Mouse (Mus musculus): ENCODE results near the gene Nans. TPM values are rescaled to one million over a fixed set of nuclear protein-coding genes. Genes with fewer than 3 reads are reported as not detected.
A peak's percentile ranks its signal among the peaks of the same experiment; 100 is the strongest.

Nans gene
- total RNA-seq (2017), result 57.9 and 65.7 TPM in 2 replicates

- peak; percentile 85 for ATAC-seq (replicated peaks; ENCODE audit: low read depth, poor library complexity, severe bottlenecking)
Measured at GRCm38 (mm10) chr4:46489028-46489925, at the start of gene Nans. Gene Nans (plus strand): TSS chr4:46489248.

DNA sequence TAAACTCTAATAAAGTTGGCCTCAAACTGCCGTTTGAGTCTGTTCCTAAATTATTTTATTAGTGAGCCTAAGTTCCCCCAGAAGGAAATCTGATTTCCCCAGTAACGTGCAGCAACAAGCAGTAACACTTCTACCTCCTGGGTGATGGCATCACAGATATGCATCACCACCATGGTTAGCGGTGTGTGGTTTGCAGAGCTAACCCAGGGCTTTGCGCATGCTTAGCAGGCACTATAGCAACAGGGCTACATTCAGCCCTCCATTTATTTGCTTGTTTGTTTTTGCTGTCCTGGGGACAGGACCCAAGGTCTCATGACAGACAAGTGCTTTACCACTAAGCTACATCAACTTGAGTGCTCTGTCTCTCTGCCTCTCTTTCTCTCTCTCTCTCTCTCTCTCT lies 46.5 kb upstream of the Nans start:
- peak; percentile 92 for ATAC-seq (replicated peaks; ENCODE audit: low read depth, poor library complexity, severe bottlenecking)

GRCm38 (mm10) chr4:46445237-46445945 lies 43.7 kb upstream of the Nans start:
- ATAC-seq (replicated peaks; ENCODE audit: low read depth, poor library complexity, severe bottlenecking), result no peak

- ATAC-seq (replicated peaks; ENCODE audit: low read depth, poor library complexity, severe bottlenecking), result no peak
Measured at GRCm38 (mm10) chr4:46447461-46447860, 41.6 kb upstream of the Nans start.

- no peak for ATAC-seq (replicated peaks; ENCODE audit: low read depth, poor library complexity, severe bottlenecking)
Measured at GRCm38 (mm10) chr4:46448886-46449285, 40.2 kb upstream of the Nans start.

- ATAC-seq (replicated peaks; ENCODE audit: low read depth, poor library complexity, severe bottlenecking), result no peak
Measured at GRCm38 (mm10) chr4:46450020-46450518, 39.0 kb upstream of the Nans start.

DNA sequence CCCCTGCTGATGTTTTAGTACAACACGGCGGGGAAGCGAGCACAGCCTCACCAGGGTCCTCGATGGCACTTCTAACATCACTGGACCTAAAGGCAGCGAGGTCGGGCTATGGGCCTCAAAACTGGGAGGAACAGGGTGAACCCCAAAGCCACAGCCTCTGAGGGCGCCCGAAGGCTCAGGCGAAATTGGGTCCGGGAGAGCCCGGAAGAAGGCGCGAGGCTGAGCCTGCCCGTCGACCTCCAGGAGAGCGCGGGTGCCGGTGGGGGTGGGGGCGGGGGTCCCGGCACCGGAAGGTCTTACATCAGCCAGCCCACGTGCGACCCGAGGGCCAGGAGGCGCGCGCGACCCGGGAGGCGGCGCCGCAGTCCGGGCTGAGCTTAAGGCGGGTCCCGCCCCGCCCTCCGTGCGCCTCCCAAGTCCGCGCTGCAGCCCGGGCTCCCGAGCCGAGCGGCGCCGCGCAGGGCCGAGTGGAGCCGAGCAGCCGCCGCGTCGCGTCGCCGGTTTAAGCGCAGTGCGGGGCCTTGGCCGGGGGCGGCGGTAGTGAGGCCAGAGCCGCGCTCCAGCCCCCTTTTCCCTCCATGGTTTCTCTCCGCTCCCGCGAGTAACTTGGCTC lies 38.4 kb upstream of the Nans start, which contains the start of gene Anp32b:
Gene Anp32b (plus strand): TSS at position 384 of the 613 bp plus-strand sequence.
- ATAC-seq (replicated peaks; ENCODE audit: low read depth, poor library complexity, severe bottlenecking), result peak; percentile 61

DNA sequence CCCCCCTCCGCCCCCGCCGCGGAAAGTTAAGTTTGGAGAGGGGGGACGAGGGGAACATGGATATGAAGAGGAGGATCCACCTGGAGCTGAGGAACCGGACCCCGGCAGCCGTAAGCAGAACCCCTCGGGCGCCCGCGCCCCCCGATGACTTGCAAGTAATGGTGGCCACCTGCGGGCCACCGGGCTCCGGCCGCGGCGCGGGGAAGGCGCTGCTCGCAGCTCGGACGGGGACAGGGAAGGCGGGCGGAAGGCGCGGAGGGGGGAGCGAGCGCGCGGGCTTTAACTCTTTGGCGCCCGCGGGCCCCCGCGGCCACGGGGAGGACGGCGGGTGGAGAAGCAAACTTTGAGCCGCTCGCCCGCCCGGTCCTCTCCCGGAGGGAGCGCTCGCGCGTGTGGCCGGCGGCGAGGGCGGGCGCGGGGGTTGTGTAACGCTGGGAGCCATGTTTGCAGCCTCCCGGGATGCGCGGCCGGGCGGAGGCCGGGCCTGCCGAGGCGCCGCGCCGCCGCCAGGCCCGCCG lies 37.7 kb upstream of the Nans start:
- ATAC-seq (replicated peaks; ENCODE audit: low read depth, poor library complexity, severe bottlenecking), result no peak

- no peak for ATAC-seq (replicated peaks; ENCODE audit: low read depth, poor library complexity, severe bottlenecking)
Measured at GRCm38 (mm10) chr4:46451758-46452480, 37.1 kb upstream of the Nans start.

DNA sequence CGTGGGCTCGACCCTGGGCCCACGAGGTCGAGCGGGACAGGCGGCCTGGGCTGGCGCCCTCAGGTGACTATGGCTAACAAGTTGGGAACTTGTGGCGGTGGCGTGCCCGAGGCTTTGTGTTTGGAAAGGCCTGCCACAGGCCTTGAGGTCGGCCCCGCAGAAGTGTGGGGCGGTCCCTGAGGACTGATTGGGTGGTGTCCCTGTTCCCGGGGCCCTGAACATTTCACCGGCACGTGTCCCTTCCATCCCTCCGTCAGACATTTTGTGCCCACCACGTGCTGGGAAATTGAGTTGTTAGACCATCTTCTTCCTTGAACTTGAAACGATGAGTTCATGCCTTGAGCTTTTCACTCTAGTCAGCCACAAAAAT lies 36.6 kb upstream of the Nans start:
- peak; percentile 41 for ATAC-seq (replicated peaks; ENCODE audit: low read depth, poor library complexity, severe bottlenecking)

- ATAC-seq (replicated peaks; ENCODE audit: low read depth, poor library complexity, severe bottlenecking), result no peak
Measured at GRCm38 (mm10) chr4:46452855-46453719, 36.0 kb upstream of the Nans start.

DNA sequence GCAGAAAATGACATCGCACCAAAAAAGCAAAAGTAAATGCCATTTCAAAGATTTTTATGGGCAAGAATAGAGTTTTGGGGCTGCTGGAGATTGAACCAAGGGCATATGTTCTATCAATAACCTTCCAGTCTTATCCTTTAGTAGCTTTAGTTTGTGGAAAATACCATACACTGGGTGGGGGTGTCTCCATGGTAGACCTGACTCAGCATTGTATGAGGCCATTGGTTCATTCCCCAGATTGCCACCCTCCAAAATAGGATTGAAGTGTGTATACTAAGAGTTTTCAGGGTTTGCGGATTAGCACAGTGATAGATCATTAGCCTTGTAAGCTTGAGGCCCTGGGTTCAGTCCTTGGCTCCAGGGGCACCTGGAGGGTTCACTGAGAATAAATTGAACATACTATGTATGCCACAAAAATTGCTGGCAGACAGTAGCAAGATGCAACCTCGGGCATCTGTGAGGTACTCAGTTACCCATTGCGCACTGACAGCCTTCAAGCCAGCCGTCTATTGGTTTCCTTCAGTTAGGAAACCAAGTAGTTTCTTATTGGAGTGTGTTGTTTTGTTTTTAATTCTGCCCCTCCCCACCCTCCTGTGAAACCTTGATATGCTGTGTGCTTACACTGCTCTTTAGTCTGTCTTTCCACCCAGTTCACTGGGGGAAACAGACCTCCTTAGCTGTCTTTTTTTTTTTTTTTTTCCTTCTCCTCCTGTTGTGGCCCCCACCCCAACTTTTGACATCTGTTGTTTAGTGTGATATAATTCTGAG lies 34.8 kb upstream of the Nans start:
- ATAC-seq (replicated peaks; ENCODE audit: low read depth, poor library complexity, severe bottlenecking), result 0 out of 2 replicates have a peak, but pooled peaks have one; percentile 4

GRCm38 (mm10) chr4:46456762-46457161 lies 32.3 kb upstream of the Nans start:
- ATAC-seq (replicated peaks; ENCODE audit: low read depth, poor library complexity, severe bottlenecking), result no peak

- no peak for ATAC-seq (replicated peaks; ENCODE audit: low read depth, poor library complexity, severe bottlenecking)
Measured at GRCm38 (mm10) chr4:46457186-46457585, 31.9 kb upstream of the Nans start.

DNA sequence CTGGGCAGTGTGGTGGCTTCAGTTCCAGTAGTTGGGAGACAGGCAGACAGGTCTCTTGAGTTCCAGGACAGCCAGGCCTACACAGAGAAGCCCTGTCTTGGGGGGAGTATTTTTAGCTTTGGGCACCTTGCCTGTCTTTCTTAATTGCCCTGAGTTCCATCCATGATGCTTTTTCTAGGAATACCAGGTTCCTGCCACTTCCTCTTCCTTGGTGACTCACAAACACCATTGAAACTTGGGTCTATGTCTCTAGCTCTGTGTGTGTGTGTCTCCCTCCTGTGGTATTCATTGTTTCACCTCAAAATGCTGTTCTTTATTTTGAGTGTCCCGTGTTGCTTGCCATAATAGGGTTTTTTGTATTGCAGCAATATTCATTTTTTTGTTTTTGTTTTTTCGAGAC lies 30.6 kb upstream of the Nans start:
- ATAC-seq (replicated peaks; ENCODE audit: low read depth, poor library complexity, severe bottlenecking), result no peak

DNA sequence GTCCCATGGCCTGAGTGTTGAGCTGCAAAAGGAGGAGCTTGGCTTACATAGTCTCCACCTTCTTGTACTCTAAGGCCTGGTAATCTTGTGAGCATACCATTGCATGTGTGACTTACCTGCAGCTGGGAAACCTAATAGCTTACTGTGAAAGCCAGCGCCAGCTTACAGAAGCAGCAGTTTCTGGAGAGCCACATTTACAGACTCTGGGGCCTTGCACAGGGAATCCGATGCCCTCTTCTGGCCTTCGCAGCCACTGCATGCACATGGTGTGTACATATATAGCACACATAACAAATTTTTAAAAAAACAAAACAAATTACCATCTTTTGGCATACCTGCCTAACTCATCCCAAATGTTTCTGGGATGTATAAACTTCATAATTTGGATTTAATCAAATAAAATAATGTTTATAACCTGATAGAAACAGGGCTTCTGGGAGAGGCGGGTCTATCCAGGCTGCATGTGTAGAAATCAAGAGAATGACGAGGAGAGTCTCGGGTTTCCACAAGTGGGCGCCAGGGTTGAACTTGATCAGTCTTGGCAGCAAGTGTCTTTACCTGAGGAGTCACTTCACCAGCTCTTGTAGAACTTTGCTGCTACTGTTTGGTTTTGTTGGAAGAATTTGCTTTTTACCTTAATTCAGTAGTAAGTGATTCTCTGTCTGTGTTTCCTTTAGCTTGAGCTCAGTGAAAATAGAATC lies 25.8 kb upstream of the Nans start:
- peak; percentile 79 for ATAC-seq (replicated peaks; ENCODE audit: low read depth, poor library complexity, severe bottlenecking)

DNA sequence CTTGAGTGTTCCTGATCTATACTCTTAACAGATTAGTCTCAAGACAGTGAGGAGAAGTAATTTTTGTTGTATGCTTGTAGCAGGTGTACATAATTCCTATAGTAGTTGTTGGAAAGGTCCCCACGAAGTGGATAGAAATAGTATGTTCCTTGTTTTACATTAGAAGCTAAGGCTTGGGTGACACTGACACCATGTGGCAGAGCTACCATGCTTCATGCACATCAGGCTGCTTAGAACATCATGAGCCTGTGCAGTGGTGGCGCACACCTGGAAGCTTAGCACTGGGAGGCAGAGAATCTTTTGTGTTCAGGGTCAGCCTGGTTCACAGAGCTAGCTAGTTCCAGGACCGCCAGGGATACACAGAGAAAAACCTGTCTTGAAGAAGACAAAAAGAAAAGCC lies 23.3 kb upstream of the Nans start:
- ATAC-seq (replicated peaks; ENCODE audit: low read depth, poor library complexity, severe bottlenecking), result no peak

- ATAC-seq (replicated peaks; ENCODE audit: low read depth, poor library complexity, severe bottlenecking), result no peak
Measured at GRCm38 (mm10) chr4:46475101-46475500, 13.9 kb upstream of the Nans start.

All from common myeloid progenitor, adult 5-6 weeks (primary cell).